Mouse (Mus musculus): Measurements from ENCODE around the gene Camsap2.

Gene Camsap2

GRCm38 (mm10) chr1:136345454-136346372 lies at the start of gene Camsap2:
TSS of gene Camsap2 (minus strand) at chr1:136346104.
- peak; percentile 98 for DNase-seq

- no peak for DNase-seq
These were observed 49.2 kb upstream of the Camsap2 start for GRCm38 (mm10) chr1:136395073-136395472.

GRCm38 (mm10) chr1:136394506-136394905 lies 48.6 kb upstream of the Camsap2 start:
- peak; percentile 68 for DNase-seq

GRCm38 (mm10) chr1:136386914-136387313 lies 41.0 kb upstream of the Camsap2 start:
- no peak for DNase-seq

- peak; percentile 70 for DNase-seq
These were observed 35.7 kb upstream of the Camsap2 start for GRCm38 (mm10) chr1:136381583-136381982.

GRCm38 (mm10) chr1:136381169-136381568 lies 35.3 kb upstream of the Camsap2 start:
- peak; percentile 33 for DNase-seq

- no peak for DNase-seq
These were observed 34.7 kb upstream of the Camsap2 start for GRCm38 (mm10) chr1:136380606-136381005.

GRCm38 (mm10) chr1:136380161-136380560 lies 34.3 kb upstream of the Camsap2 start:
- DNase-seq: no peak

- no peak for DNase-seq
These were observed 33.4 kb upstream of the Camsap2 start for GRCm38 (mm10) chr1:136379261-136379660.

GRCm38 (mm10) chr1:136365986-136366385 lies 20.1 kb upstream of the Camsap2 start:
- no peak for DNase-seq

GRCm38 (mm10) chr1:136364711-136365110 lies 18.8 kb upstream of the Camsap2 start:
- DNase-seq: peak; percentile 87

GRCm38 (mm10) chr1:136363035-136363434 lies 17.1 kb upstream of the Camsap2 start:
- DNase-seq: no peak

GRCm38 (mm10) chr1:136362567-136362966 lies 16.7 kb upstream of the Camsap2 start:
- no peak for DNase-seq

GRCm38 (mm10) chr1:136361373-136361772 lies 15.5 kb upstream of the Camsap2 start:
- DNase-seq: no peak

- DNase-seq: no peak
These were observed 15.0 kb upstream of the Camsap2 start for GRCm38 (mm10) chr1:136360909-136361308.

GRCm38 (mm10) chr1:136358841-136359360 lies 13.0 kb upstream of the Camsap2 start:
- DNase-seq: peak; percentile 53

GRCm38 (mm10) chr1:136355651-136356050 lies 9.7 kb upstream of the Camsap2 start:
- no peak for DNase-seq

- peak; percentile 16 for DNase-seq
These were observed 4.8 kb upstream of the Camsap2 start for GRCm38 (mm10) chr1:136350699-136351200.

- DNase-seq: no peak
These were observed 2.2 kb upstream of the Camsap2 start for GRCm38 (mm10) chr1:136348137-136348536.

GRCm38 (mm10) chr1:136347140-136347539 lies 1.2 kb upstream of the Camsap2 start:
- DNase-seq: no peak

- no peak for DNase-seq
These were observed 600 bp upstream of the Camsap2 start for GRCm38 (mm10) chr1:136346373-136347035.

GRCm38 (mm10) chr1:136344768-136345453 lies 993 bp downstream of the Camsap2 start:
- DNase-seq: peak; percentile 62

GRCm38 (mm10) chr1:136344281-136344680 lies 1.6 kb downstream of the Camsap2 start:
- DNase-seq: peak; percentile 12
